Mouse (Mus musculus): Measurements from ENCODE around the gene B3gnt8. TPM values are rescaled to one million over a fixed set of nuclear protein-coding genes. Genes with fewer than 3 reads are reported as not detected.

Gene B3gnt8
- total and polyA plus RNA-seq, 3 experiments = 0.46 to 1.6 TPM; not detected in 1

DNA sequence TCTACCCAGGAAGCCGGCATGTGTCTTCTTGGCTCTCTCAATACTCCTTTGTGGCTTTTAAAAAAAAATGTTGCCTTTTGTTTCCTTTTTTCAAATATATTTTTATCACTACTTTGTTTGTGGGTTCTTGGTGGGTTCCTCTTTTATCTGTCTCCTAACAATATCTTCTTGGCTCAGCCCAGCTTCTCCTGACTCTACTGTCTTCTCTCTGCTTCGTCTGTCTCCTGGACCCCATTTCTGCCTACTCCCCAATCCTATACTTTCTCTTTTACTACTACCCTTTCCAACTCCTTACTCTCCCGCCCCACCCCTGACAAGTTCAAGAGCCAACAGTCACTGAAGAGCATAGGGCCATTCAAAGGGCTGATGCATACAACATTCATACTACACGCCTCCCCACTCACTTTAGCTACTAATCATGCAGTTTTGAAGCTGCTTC lies 19.8 kb upstream of the B3gnt8 start (continued):
- TF ChIP-seq ZKSCAN1 (IDR thresholded peaks at IDR 0.05; ENCODE audit: low read depth, low read length) (no peak; the same call in 1 of the 2 replicates), CTCF (IDR thresholded peaks at IDR 0.05 in 2 of 3, conservative IDR thresholded peaks at IDR 0.05 in 1 of 3; ENCODE audit: control insufficient read depth in 1 of 3, insufficient read depth in 1 of 3, low read depth in 2 of 3, low read length in 3 of 3, poor library complexity in 1 of 3, severe bottlenecking in 1 of 3) (no peak)

GRCm38 (mm10) chr7:25607196-25607595 lies 19.3 kb upstream of the B3gnt8 start:
- peak overlapping the region; percentile 50 for H3K27ac ChIP-seq (ENCODE audit: control insufficient read depth, low read depth, low read length)

GRCm38 (mm10) chr7:25610056-25610455 lies 16.4 kb upstream of the B3gnt8 start:
- Histone ChIP-seq H3K36me3 (ENCODE audit: control insufficient read depth in 1 of 2, insufficient read depth in 2 of 2, low read length in 2 of 2) (peaks cover 0 to 13% of the 10 kb centered on the region in 2 experiments; a peak in 2 of 4 replicates), H3K9me3 (replicated peaks; ENCODE audit: insufficient read depth, low read length) (no peaks in the 10 kb centered on the region), H3K27ac (ENCODE audit: control insufficient read depth, low read depth, low read length) (no peak overlapping the region), H3K4me1 (ENCODE audit: control insufficient read depth in 1 of 2, insufficient read depth in 2 of 2, low read length in 2 of 2) (peaks cover 0 to 6% of the 10 kb centered on the region in 2 experiments; a peak in 2 of 4 replicates), H3K79me2 (ENCODE audit: control insufficient read depth, insufficient read depth, low read length, poor library complexity) (no peaks in the 10 kb centered on the region; the same call in 1 of the 2 replicates), H3K4me3 (ENCODE audit: control insufficient read depth in 1 of 2, insufficient read depth in 1 of 2, low read depth in 2 of 2, low read length in 2 of 2) (no peak overlapping the region), H3K9ac (ENCODE audit: control insufficient read depth, low read depth, low read length, poor library complexity, severe bottlenecking) (no peak overlapping the region), H3K27me3 (ENCODE audit: control insufficient read depth in 1 of 2, insufficient read depth in 2 of 2, low read length in 2 of 2) (no peaks in the 10 kb centered on the region)
- no peak for TF ChIP-seq MXI1 (IDR thresholded peaks at IDR 0.05; ENCODE audit: low read depth, low read length)
- TF ChIP-seq CHD2 (IDR thresholded peaks at IDR 0.05; ENCODE audit: low read length) = no peak
- TF ChIP-seq RCOR1 (IDR thresholded peaks at IDR 0.05; ENCODE audit: low read depth, low read length) = no peak
- TF ChIP-seq USF2 (IDR thresholded peaks at IDR 0.05; ENCODE audit: borderline replicate concordance in 1 of 2, insufficient read depth in 1 of 2, low read depth in 1 of 2, low read length in 2 of 2) = no peak
- TF ChIP-seq ZMIZ1 (IDR thresholded peaks at IDR 0.05; ENCODE audit: low read depth, low read length) = no peak
- no peak for TF ChIP-seq TCF12 (IDR thresholded peaks at IDR 0.05; ENCODE audit: low read depth, low read length)
- no peak for TF ChIP-seq MAZ (IDR thresholded peaks at IDR 0.05; ENCODE audit: low read depth, low read length)
- TF ChIP-seq E2F4 (IDR thresholded peaks at IDR 0.05; ENCODE audit: borderline replicate concordance, low read depth, low read length) = no peak
- no peak for TF ChIP-seq JUND (IDR thresholded peaks at IDR 0.05; ENCODE audit: low read depth, low read length)
- no peak for TF ChIP-seq KAT2A (conservative IDR thresholded peaks at IDR 0.05; ENCODE audit: low read depth, low read length)
- TF ChIP-seq MYB (IDR thresholded peaks at IDR 0.05; ENCODE audit: low read depth, low read length) = no peak
- no peak for TF ChIP-seq MYC (IDR thresholded peaks at IDR 0.05; ENCODE audit: low read depth, low read length)
- no peak for DNase-seq (ENCODE audit: low read depth, low spot score)

More at GRCm38 (mm10) chr7:25607196-25607595, 19.3 kb upstream of the B3gnt8 start:
- Histone ChIP-seq H3K36me3 (ENCODE audit: control insufficient read depth in 1 of 2, insufficient read depth in 2 of 2, low read length in 2 of 2) (peaks cover 0 to 13% of the 10 kb centered on the region in 2 experiments; a peak in 2 of 4 replicates), H3K27me3 (ENCODE audit: control insufficient read depth in 1 of 2, insufficient read depth in 2 of 2, low read length in 2 of 2) (peaks cover 0 to 2% of the 10 kb centered on the region in 2 experiments; a peak in 1 of 4 replicates), H3K4me3 (ENCODE audit: control insufficient read depth in 1 of 2, insufficient read depth in 1 of 2, low read depth in 2 of 2, low read length in 2 of 2) (peak overlapping the region; percentile 39 to 44), H3K4me1 (ENCODE audit: control insufficient read depth in 1 of 2, insufficient read depth in 2 of 2, low read length in 2 of 2) (peaks cover 0 to 6% of the 10 kb centered on the region in 2 experiments; a peak in 2 of 4 replicates), H3K79me2 (ENCODE audit: control insufficient read depth, insufficient read depth, low read length, poor library complexity) (no peaks in the 10 kb centered on the region; the same call in 1 of the 2 replicates), H3K9ac (ENCODE audit: control insufficient read depth, low read depth, low read length, poor library complexity, severe bottlenecking) (peak overlapping the region; percentile 27), H3K9me3 (replicated peaks; ENCODE audit: insufficient read depth, low read length) (no peaks in the 10 kb centered on the region)
- DNase-seq (ENCODE audit: low read depth, low spot score) = peak; percentile 23
- TF ChIP-seq ZKSCAN1 (IDR thresholded peaks at IDR 0.05; ENCODE audit: low read depth, low read length) (no peak), NRF1 (IDR thresholded peaks at IDR 0.05; ENCODE audit: insufficient read depth, low read depth, low read length, poor library complexity, severe bottlenecking) (no peak), TBP (IDR thresholded peaks at IDR 0.05; ENCODE audit: low read depth, low read length) (no peak), MXI1 (IDR thresholded peaks at IDR 0.05; ENCODE audit: low read depth, low read length) (no peak), EP300 (IDR thresholded peaks at IDR 0.05; ENCODE audit: low read depth in 1 of 2, low read length in 2 of 2) (no peak), POLR2AphosphoS5 (IDR thresholded peaks at IDR 0.05; ENCODE audit: borderline replicate concordance, low read depth, low read length) (no peak)
